Mouse (Mus musculus) stomach, postnatal 0 days (tissue): ENCODE measurements at regions not wholly inside any gene's neighbourhood (a gene's known extent, or its start where the extent isn't known, plus 50 kb on each side); places are given as distances from the start of the nearest gene placed in this dataset.

ENCODE experiments used
- CTCF ChIP-seq: IDR thresholded peaks from 2 replicates; pipeline ENCODE4 v1.5.1; 2016; ENCODE audit warnings: antibody characterized with exemption, low read depth, mild to moderate bottlenecking, moderate library complexity
- EP300 ChIP-seq: optimal IDR thresholded peaks from 2 replicates; pipeline ENCODE3; 2016; ENCODE audit warnings: antibody characterized with exemption

DNA sequence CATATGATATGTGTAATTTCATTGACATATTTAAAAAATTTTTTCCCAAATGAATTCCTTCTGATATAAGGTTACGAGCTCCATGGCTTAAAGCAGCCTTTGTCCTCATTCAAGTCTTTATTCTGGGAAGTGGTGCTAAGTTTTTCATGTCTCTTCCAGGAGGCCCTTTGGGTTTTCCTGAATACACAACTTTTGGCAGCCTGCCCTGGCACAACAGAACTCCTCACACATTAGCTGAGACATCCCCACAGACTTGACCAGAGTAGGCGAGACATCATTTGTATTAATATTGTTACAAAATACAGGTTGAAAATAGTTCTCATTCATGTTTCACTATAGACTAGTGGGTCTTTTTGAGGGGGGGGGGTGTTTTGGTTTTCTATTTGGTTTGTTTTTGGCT lies 2565.9 kb upstream of the Gm7489 start:
- TF ChIP-seq CTCF (no peak), EP300 (no peak)
